Mouse (Mus musculus) liver, embryonic 12.5 days (tissue): ENCODE data around the gene Dock8. TPM values are rescaled to one million over a fixed set of nuclear protein-coding genes. Genes with fewer than 3 reads are reported as not detected.

Source experiments
- ATAC-seq: fragments of 200-750 bp; cut with Nextera tagmentation; 2 replicates; pipeline ENCODE4 v1.8.0; 2017; ENCODE audit warnings: moderate number of reproducible peaks, mild to moderate bottlenecking, moderate library complexity
- H3K27ac ChIP-seq: fragments of 300-500 bp; sonication (generic); 2 replicates; pipeline ENCODE4 v1.5.1; 2016; ENCODE audit warnings: mild to moderate bottlenecking
- H3K27me3 ChIP-seq: fragments of 300-500 bp; sonication (generic); replicated peaks from 2 replicates; pipeline ENCODE4 v1.6.1; 2016; ENCODE audit warnings: mild to moderate bottlenecking, moderate library complexity
- H3K36me3 ChIP-seq: fragments of 300-500 bp; sonication (generic); 2 replicates; pipeline ENCODE4 v1.6.1; 2016; ENCODE audit warnings: mild to moderate bottlenecking, moderate library complexity
- H3K4me1 ChIP-seq: fragments of 300-500 bp; sonication (generic); 2 replicates; pipeline ENCODE4 v1.6.1; 2016
- H3K4me2 ChIP-seq: fragments of 300-500 bp; sonication (generic); 2 replicates; pipeline ENCODE4 v1.6.1; 2016; ENCODE audit warnings: mild to moderate bottlenecking, moderate library complexity
- H3K4me3 ChIP-seq: fragments of 300-500 bp; sonication (generic); 2 replicates; pipeline ENCODE4 v1.5.1; 2016; ENCODE audit warnings: mild to moderate bottlenecking, moderate library complexity
- H3K9ac ChIP-seq: fragments of 300-500 bp; sonication (generic); 2 replicates; pipeline ENCODE4 v1.6.1; 2016; ENCODE audit warnings: mild to moderate bottlenecking, moderate library complexity
- H3K9me3 ChIP-seq: fragments of 300-500 bp; sonication (generic); replicated peaks from 2 replicates; pipeline ENCODE4 v1.6.1; 2016; ENCODE audit warnings: mild to moderate bottlenecking, moderate library complexity
- WGBS: fragments of 180-500 bp; shearing (Covaris S2); methylation state at CpG from one replicate; pipeline ENCODE4 v1.1.7; 2016; ENCODE audit not compliant: insufficient replicate concordance; 5-methylcytosine and 5-hydroxymethylcytosine counted together
- polyA plus RNA-seq: library from polyadenylated mRNA; unstranded; fragments of >200 nt; fragmentation: Nextera tagmentation; extraction: Ambion mirVana; gene quantifications from 2 replicates; pipeline ENCODE4 v1.2.1, GENCODE M21; 2016

Gene Dock8
- polyA plus RNA-seq, 1 experiment from 2014 or later: 11.0 TPM

- no peak for ATAC-seq
- WGBS: 70% methylated on average over 3 of the region's 3 CpGs
Measured at GRCm38 (mm10) chr19:25044057-25044456, 44.7 kb downstream of the Dock8 start.

GRCm38 (mm10) chr19:25052355-25052754, 53.0 kb downstream of the Dock8 start:
- no peak overlapping the region for H3K4me2 ChIP-seq
- WGBS: 37% methylated on average over 7 of the region's 7 CpGs
- peaks cover 6% of the 10 kb centered on the region for H3K36me3 ChIP-seq
- no peaks in the 10 kb centered on the region for H3K9me3 ChIP-seq
- H3K9ac ChIP-seq: no peak overlapping the region
- H3K4me1 ChIP-seq: peaks cover 34% of the 10 kb centered on the region
- peak overlapping the region; percentile 47 for H3K27ac ChIP-seq
- ATAC-seq: no peak
- no peaks in the 10 kb centered on the region for H3K27me3 ChIP-seq
- H3K4me3 ChIP-seq: no peak overlapping the region

More at GRCm38 (mm10) chr19:25044057-25044456, 44.7 kb downstream of the Dock8 start:
- Histone ChIP-seq H3K4me1 (peaks cover 18% of the 10 kb centered on the region), H3K4me3 (no peak overlapping the region), H3K9me3 (no peaks in the 10 kb centered on the region), H3K36me3 (no peaks in the 10 kb centered on the region), H3K9ac (no peak overlapping the region), H3K27ac (no peak overlapping the region), H3K27me3 (no peaks in the 10 kb centered on the region), H3K4me2 (no peak overlapping the region)

DNA sequence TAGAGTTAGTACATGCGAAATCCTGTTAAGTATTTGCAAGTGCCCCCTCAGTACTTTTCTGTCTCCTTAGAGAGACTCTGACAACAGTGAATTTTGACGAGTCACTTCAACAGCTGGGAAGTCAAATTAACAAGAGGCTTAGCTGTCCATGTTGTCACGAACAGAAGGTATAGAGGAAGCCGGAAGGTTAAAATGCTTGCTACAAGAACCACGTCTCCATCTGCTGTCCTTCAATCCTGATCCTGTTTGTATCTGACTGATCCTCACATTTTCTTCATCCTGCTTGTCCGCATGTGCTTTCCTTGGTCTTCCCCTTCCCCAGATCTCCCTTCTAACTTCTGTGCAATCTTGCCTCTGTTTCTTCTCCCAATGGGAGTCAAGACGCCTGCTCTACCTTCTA, 53.8 kb downstream of the Dock8 start:
- Histone ChIP-seq H3K4me3 (no peak overlapping the region), H3K9me3 (no peaks in the 10 kb centered on the region), H3K27me3 (no peaks in the 10 kb centered on the region), H3K4me2 (no peak overlapping the region), H3K9ac (no peak overlapping the region), H3K36me3 (peaks cover 6% of the 10 kb centered on the region), H3K4me1 (peaks cover 34% of the 10 kb centered on the region), H3K27ac (peak overlapping the region; percentile 47; the same call in 1 of the 2 replicates)
- no peak for ATAC-seq
- WGBS: 68% methylated on average over 7 of the region's 7 CpGs

DNA sequence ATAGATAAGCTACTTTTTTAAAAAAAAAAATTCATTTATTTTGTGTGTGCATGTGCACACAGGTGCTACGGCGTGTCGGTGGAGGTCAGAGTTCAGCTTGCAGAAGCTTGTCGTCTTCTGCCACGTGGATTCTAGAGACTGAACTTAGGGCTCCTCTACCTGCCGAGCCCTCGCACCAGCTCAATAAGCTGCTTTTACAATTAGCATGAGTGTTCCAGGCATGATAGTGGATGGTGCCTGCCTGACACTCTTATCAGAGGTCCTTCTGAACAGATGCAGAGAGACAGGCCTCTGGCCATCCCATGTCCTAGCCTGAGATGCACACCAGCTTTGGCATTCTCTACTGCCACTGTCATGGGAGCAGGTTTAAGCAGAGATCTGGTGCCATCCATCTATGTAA, 55.7 kb downstream of the Dock8 start:
- H3K9ac ChIP-seq: no peak overlapping the region
- H3K4me3 ChIP-seq: no peak overlapping the region
- H3K27ac ChIP-seq: peak overlapping the region; percentile 52; the same call in 1 of the 2 replicates
- no peaks in the 10 kb centered on the region for H3K27me3 ChIP-seq
- H3K4me1 ChIP-seq: peaks cover 34% of the 10 kb centered on the region
- ATAC-seq: peak; percentile 89
- H3K4me2 ChIP-seq: peak overlapping the region; percentile 17; the same call in 1 of the 2 replicates
- WGBS: 45% methylated on average over 7 of the region's 7 CpGs
- H3K36me3 ChIP-seq: peaks cover 6% of the 10 kb centered on the region
- no peaks in the 10 kb centered on the region for H3K9me3 ChIP-seq

DNA sequence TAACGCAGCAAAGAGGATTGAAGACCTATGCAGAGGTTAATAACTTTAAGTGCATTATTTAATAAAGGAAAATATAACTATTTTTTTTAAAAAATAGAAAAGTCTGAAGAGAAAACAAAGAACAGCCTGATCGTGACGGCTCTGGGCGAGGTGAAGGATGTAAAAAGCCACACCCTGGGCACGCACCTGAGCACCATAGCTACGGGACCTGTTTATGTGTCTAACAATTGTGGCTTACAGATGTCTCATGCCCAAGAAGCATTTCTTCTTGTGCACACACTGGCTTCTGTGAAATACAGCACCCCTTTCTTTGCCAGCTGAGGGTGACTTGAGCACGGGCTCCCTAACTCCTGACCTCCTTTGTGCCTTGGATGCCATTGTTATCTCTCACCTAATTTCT, 56.2 kb downstream of the Dock8 start:
- H3K9me3 ChIP-seq: no peaks in the 10 kb centered on the region
- peak overlapping the region; percentile 17; the same call in 1 of the 2 replicates for H3K4me2 ChIP-seq
- H3K27ac ChIP-seq: 0 out of 2 replicates have a peak overlapping the region, but pooled peaks have one; percentile 52
- peaks cover 6% of the 10 kb centered on the region for H3K36me3 ChIP-seq
- no peak for ATAC-seq
- no peak overlapping the region for H3K9ac ChIP-seq
- H3K4me3 ChIP-seq: no peak overlapping the region
- no peaks in the 10 kb centered on the region for H3K27me3 ChIP-seq
- peaks cover 34% of the 10 kb centered on the region for H3K4me1 ChIP-seq
- WGBS: 83% methylated on average over 7 of the region's 7 CpGs

GRCm38 (mm10) chr19:25056224-25056623, 56.9 kb downstream of the Dock8 start:
- no peak for ATAC-seq
- Histone ChIP-seq H3K27me3 (no peaks in the 10 kb centered on the region), H3K36me3 (peaks cover 6% of the 10 kb centered on the region), H3K9ac (no peak overlapping the region), H3K4me3 (no peak overlapping the region), H3K4me1 (peaks cover 33% of the 10 kb centered on the region), H3K27ac (no peak overlapping the region; the same call in 1 of the 2 replicates), H3K9me3 (no peaks in the 10 kb centered on the region), H3K4me2 (no peak overlapping the region)
- WGBS: 85% methylated on average over 10 of the region's 10 CpGs

DNA sequence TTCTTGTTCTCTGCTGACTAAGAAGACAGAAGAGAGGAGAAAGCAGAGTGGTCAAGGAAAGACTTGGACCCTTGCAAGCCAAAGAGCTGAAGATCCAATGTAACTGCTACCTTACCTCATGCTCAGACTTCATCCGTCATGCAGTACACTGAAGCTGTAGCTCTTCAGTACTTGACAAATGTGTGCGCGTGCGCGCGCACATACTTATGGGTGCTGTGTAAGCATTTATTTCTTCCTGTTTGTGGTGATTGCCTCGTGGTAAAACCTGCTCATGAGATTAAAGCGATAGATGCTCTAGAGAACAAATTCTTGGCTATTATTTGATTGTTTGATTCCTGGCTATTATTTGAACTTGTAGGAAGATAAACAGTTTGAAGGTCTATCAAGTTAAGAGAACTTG, 58.5 kb downstream of the Dock8 start:
- Histone ChIP-seq H3K27ac (no peak overlapping the region), H3K4me2 (no peak overlapping the region), H3K36me3 (peaks cover 6% of the 10 kb centered on the region), H3K27me3 (no peaks in the 10 kb centered on the region), H3K9me3 (no peaks in the 10 kb centered on the region), H3K9ac (no peak overlapping the region), H3K4me3 (no peak overlapping the region), H3K4me1 (peaks cover 24% of the 10 kb centered on the region)
- ATAC-seq: no peak
- 83% methylated on average over 8 of the region's 8 CpGs for WGBS

DNA sequence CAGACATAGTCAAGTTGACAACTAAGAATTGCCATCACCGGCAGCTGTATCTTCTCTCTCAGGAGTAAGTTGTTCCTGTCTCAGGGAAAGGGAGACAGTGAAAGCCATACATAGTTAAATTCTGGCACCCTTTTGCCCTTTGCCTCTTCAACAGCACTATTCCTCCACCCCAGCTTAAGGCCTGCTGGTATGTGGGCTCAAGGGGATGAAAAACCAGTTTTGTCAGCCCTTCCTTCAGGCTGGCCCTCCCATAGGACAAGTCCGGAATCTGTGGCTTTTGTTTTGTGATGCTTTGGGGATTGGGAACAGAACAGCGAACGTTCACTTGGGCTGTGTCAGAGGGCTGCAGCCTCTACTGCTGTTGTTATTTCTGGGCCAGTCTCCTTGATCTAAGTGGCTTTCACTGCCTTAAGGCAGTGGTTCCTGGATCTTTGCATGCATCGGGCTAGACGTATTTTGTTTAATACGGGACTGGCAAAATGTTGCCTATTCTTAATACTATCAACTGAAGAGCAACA, 60.6 kb downstream of the Dock8 start:
- peaks cover 6% of the 10 kb centered on the region for H3K36me3 ChIP-seq
- H3K4me2 ChIP-seq: no peak overlapping the region
- H3K27ac ChIP-seq: no peak overlapping the region
- WGBS: 74% methylated on average over 7 of the region's 7 CpGs
- no peak overlapping the region for H3K4me3 ChIP-seq
- peaks cover 12% of the 10 kb centered on the region for H3K4me1 ChIP-seq
- H3K27me3 ChIP-seq: no peaks in the 10 kb centered on the region
- no peaks in the 10 kb centered on the region for H3K9me3 ChIP-seq
- no peak overlapping the region for H3K9ac ChIP-seq
- ATAC-seq: no peak

- Histone ChIP-seq H3K4me1 (peaks cover 7% of the 10 kb centered on the region), H3K27ac (no peak overlapping the region), H3K36me3 (peaks cover 6% of the 10 kb centered on the region), H3K27me3 (no peaks in the 10 kb centered on the region), H3K9me3 (no peaks in the 10 kb centered on the region), H3K4me3 (no peak overlapping the region), H3K4me2 (no peak overlapping the region), H3K9ac (no peak overlapping the region)
- no peak for ATAC-seq
- 62% methylated on average over 9 of the region's 9 CpGs for WGBS
Measured at GRCm38 (mm10) chr19:25060375-25060774, 61.0 kb downstream of the Dock8 start.

- WGBS: 85% methylated on average over 9 of the region's 9 CpGs
- no peaks in the 10 kb centered on the region; the same call in 1 of the 2 replicates for H3K36me3 ChIP-seq
- H3K4me2 ChIP-seq: no peak overlapping the region
- no peak overlapping the region for H3K27ac ChIP-seq
- H3K27me3 ChIP-seq: no peaks in the 10 kb centered on the region
- H3K9me3 ChIP-seq: no peaks in the 10 kb centered on the region
- no peak overlapping the region for H3K4me3 ChIP-seq
- ATAC-seq: no peak
- no peak overlapping the region for H3K9ac ChIP-seq
- H3K4me1 ChIP-seq: no peaks in the 10 kb centered on the region
Measured at GRCm38 (mm10) chr19:25062188-25062856, 63.0 kb downstream of the Dock8 start.

GRCm38 (mm10) chr19:25062857-25063240, 63.5 kb downstream of the Dock8 start:
- Histone ChIP-seq H3K9ac (no peak overlapping the region), H3K27me3 (no peaks in the 10 kb centered on the region), H3K9me3 (no peaks in the 10 kb centered on the region), H3K4me3 (no peak overlapping the region), H3K4me2 (no peak overlapping the region), H3K36me3 (no peaks in the 10 kb centered on the region; the same call in 1 of the 2 replicates), H3K4me1 (no peaks in the 10 kb centered on the region), H3K27ac (no peak overlapping the region)
- ATAC-seq: no peak
- 74% methylated on average over 2 of the region's 2 CpGs for WGBS

- Histone ChIP-seq H3K9ac (no peak overlapping the region), H3K27ac (no peak overlapping the region), H3K27me3 (no peaks in the 10 kb centered on the region), H3K4me3 (no peak overlapping the region), H3K4me2 (no peak overlapping the region), H3K4me1 (no peaks in the 10 kb centered on the region), H3K9me3 (no peaks in the 10 kb centered on the region), H3K36me3 (no peaks in the 10 kb centered on the region; the same call in 1 of the 2 replicates)
- WGBS: 82% methylated on average over 9 of the region's 9 CpGs
- no peak for ATAC-seq
Measured at GRCm38 (mm10) chr19:25066229-25066628, 66.9 kb downstream of the Dock8 start.
